Mouse (Mus musculus): ENCODE results near the gene Olfr281. TPM values are rescaled to one million over a fixed set of nuclear protein-coding genes. Genes with fewer than 3 reads are reported as not detected.
A peak's percentile ranks its signal among the peaks of the same experiment; 100 is the strongest.
"Not testable (repeated sequence)": the region's sequence is repeated elsewhere in the genome, so short reads cannot be mapped to it uniquely, and the experiment has no call there.

The Olfr281 gene
- polyA plus RNA-seq (2011; ENCODE audit: insufficient read depth, insufficient read length, low replicate concordance, missing spikeins), result 0.22 TPM in 1 of 2 replicates, not detected in the other

GRCm38 (mm10) chr15:98452288-98452687 lies at the start of gene Olfr281:
TSS of gene Olfr281 (plus strand) at chr15:98452588.
- no peak within 1 kb of the TSS for H3K4me3 ChIP-seq (replicated peaks; ENCODE audit: control insufficient read depth, low read depth, low read length)
- no peaks in the 10 kb centered on the region for H3K4me1 ChIP-seq (ENCODE audit: control insufficient read depth, insufficient read depth, low read length)
- 86% methylated on average over 7 of the region's 7 CpGs for WGBS
- TF ChIP-seq CTCF (IDR thresholded peaks at IDR 0.05; ENCODE audit: control insufficient read depth, insufficient read depth, low read length) (no peak), POLR2A (IDR thresholded peaks at IDR 0.05; ENCODE audit: borderline replicate concordance, control insufficient read depth, low read depth, low read length) (no peak)
- H3K27ac ChIP-seq (ENCODE audit: control insufficient read depth, insufficient read depth, low read depth, low read length, poor library complexity), result no peak within 1 kb of the TSS

- no peak overlapping the region for H3K27ac ChIP-seq (ENCODE audit: control insufficient read depth, insufficient read depth, low read depth, low read length, poor library complexity)
- no peak overlapping the region for H3K4me3 ChIP-seq (replicated peaks; ENCODE audit: control insufficient read depth, low read depth, low read length)
- TF ChIP-seq POLR2A (IDR thresholded peaks at IDR 0.05; ENCODE audit: borderline replicate concordance, control insufficient read depth, low read depth, low read length) (no peak), CTCF (IDR thresholded peaks at IDR 0.05; ENCODE audit: control insufficient read depth, insufficient read depth, low read length) (peak; percentile 20; the same call in 1 of the 2 replicates)
- 62% methylated on average over 17 of the region's 17 CpGs for WGBS
- H3K4me1 ChIP-seq (ENCODE audit: control insufficient read depth, insufficient read depth, low read length), result no peaks in the 10 kb centered on the region
Observed at GRCm38 (mm10) chr15:98408406-98409060, 43.9 kb upstream of the Olfr281 start.

GRCm38 (mm10) chr15:98409635-98410034 lies 42.8 kb upstream of the Olfr281 start:
- no peak overlapping the region for H3K27ac ChIP-seq (ENCODE audit: control insufficient read depth, insufficient read depth, low read depth, low read length, poor library complexity)
- no peaks in the 10 kb centered on the region for H3K4me1 ChIP-seq (ENCODE audit: control insufficient read depth, insufficient read depth, low read length)
- no peak overlapping the region for H3K4me3 ChIP-seq (replicated peaks; ENCODE audit: control insufficient read depth, low read depth, low read length)
- TF ChIP-seq CTCF (IDR thresholded peaks at IDR 0.05; ENCODE audit: control insufficient read depth, insufficient read depth, low read length) (no peak), POLR2A (IDR thresholded peaks at IDR 0.05; ENCODE audit: borderline replicate concordance, control insufficient read depth, low read depth, low read length) (no peak)
- 83% methylated on average over 2 of the region's 2 CpGs for whole genome bisulfite sequencing

- TF ChIP-seq POLR2A (IDR thresholded peaks at IDR 0.05; ENCODE audit: borderline replicate concordance, control insufficient read depth, low read depth, low read length) (no peak), CTCF (IDR thresholded peaks at IDR 0.05; ENCODE audit: control insufficient read depth, insufficient read depth, low read length) (no peak)
- WGBS, result 89% methylated on average over 9 of the region's 9 CpGs
- Histone ChIP-seq H3K4me1 (ENCODE audit: control insufficient read depth, insufficient read depth, low read length) (no peaks in the 10 kb centered on the region), H3K4me3 (replicated peaks; ENCODE audit: control insufficient read depth, low read depth, low read length) (no peak overlapping the region), H3K27ac (ENCODE audit: control insufficient read depth, insufficient read depth, low read depth, low read length, poor library complexity) (no peak overlapping the region)
Observed at GRCm38 (mm10) chr15:98410249-98410648, 42.1 kb upstream of the Olfr281 start.

GRCm38 (mm10) chr15:98415996-98416395 lies 36.4 kb upstream of the Olfr281 start:
- 21% methylated on average over 4 of the region's 4 CpGs for WGBS
- no peak for TF ChIP-seq CTCF (IDR thresholded peaks at IDR 0.05; ENCODE audit: control insufficient read depth, insufficient read depth, low read length)
- no peak for TF ChIP-seq POLR2A (IDR thresholded peaks at IDR 0.05; ENCODE audit: borderline replicate concordance, control insufficient read depth, low read depth, low read length)
- H3K4me3 ChIP-seq (replicated peaks; ENCODE audit: control insufficient read depth, low read depth, low read length), result no peak overlapping the region
- H3K27ac ChIP-seq (ENCODE audit: control insufficient read depth, insufficient read depth, low read depth, low read length, poor library complexity), result no peak overlapping the region
- H3K4me1 ChIP-seq (ENCODE audit: control insufficient read depth, insufficient read depth, low read length), result no peaks in the 10 kb centered on the region

GRCm38 (mm10) chr15:98416802-98417201 lies 35.6 kb upstream of the Olfr281 start:
- H3K4me1 ChIP-seq (ENCODE audit: control insufficient read depth, insufficient read depth, low read length); H3K27ac ChIP-seq (ENCODE audit: control insufficient read depth, insufficient read depth, low read depth, low read length, poor library complexity); H3K4me3 ChIP-seq (replicated peaks; ENCODE audit: control insufficient read depth, low read depth, low read length): not testable (repeated sequence)

GRCm38 (mm10) chr15:98417285-98417684 lies 35.1 kb upstream of the Olfr281 start:
- not testable (repeated sequence) for H3K4me3 ChIP-seq (replicated peaks; ENCODE audit: control insufficient read depth, low read depth, low read length); H3K27ac ChIP-seq (ENCODE audit: control insufficient read depth, insufficient read depth, low read depth, low read length, poor library complexity); H3K4me1 ChIP-seq (ENCODE audit: control insufficient read depth, insufficient read depth, low read length)
- peak; percentile 14; the same call in 1 of the 2 replicates for TF ChIP-seq CTCF (IDR thresholded peaks at IDR 0.05; ENCODE audit: control insufficient read depth, insufficient read depth, low read length)
- 28% methylated on average over 3 of the region's 3 CpGs for WGBS

GRCm38 (mm10) chr15:98418096-98418495 lies 34.3 kb upstream of the Olfr281 start:
- TF ChIP-seq CTCF (IDR thresholded peaks at IDR 0.05; ENCODE audit: control insufficient read depth, insufficient read depth, low read length), result no peak
- TF ChIP-seq POLR2A (IDR thresholded peaks at IDR 0.05; ENCODE audit: borderline replicate concordance, control insufficient read depth, low read depth, low read length), result no peak
- Histone ChIP-seq H3K4me3 (replicated peaks; ENCODE audit: control insufficient read depth, low read depth, low read length) (no peak overlapping the region), H3K27ac (ENCODE audit: control insufficient read depth, insufficient read depth, low read depth, low read length, poor library complexity) (no peak overlapping the region), H3K4me1 (ENCODE audit: control insufficient read depth, insufficient read depth, low read length) (no peaks in the 10 kb centered on the region)
- WGBS, result 66% methylated on average over 7 of the region's 7 CpGs

- WGBS, result 69% methylated on average over 4 of the region's 4 CpGs
- H3K4me1 ChIP-seq (ENCODE audit: control insufficient read depth, insufficient read depth, low read length), result no peaks in the 10 kb centered on the region
- no peak overlapping the region for H3K27ac ChIP-seq (ENCODE audit: control insufficient read depth, insufficient read depth, low read depth, low read length, poor library complexity)
- H3K4me3 ChIP-seq (replicated peaks; ENCODE audit: control insufficient read depth, low read depth, low read length), result no peak overlapping the region
- TF ChIP-seq POLR2A (IDR thresholded peaks at IDR 0.05; ENCODE audit: borderline replicate concordance, control insufficient read depth, low read depth, low read length), result no peak
- no peak for TF ChIP-seq CTCF (IDR thresholded peaks at IDR 0.05; ENCODE audit: control insufficient read depth, insufficient read depth, low read length)
Observed at GRCm38 (mm10) chr15:98420897-98421296, 31.5 kb upstream of the Olfr281 start.
